Mouse (Mus musculus) activated CD4-positive, CD25-positive, alpha-beta regulatory T cell, adult 4 months (primary cell): ENCODE measurements around the gene Slc38a10. TPM values are rescaled to one million over a fixed set of nuclear protein-coding genes. Genes with fewer than 3 reads are reported as not detected.
A peak's percentile ranks its signal among the peaks of the same experiment; 100 is the strongest.

Experiments
- ATAC-seq: one replicate; pipeline ENCODE4 v1.8.0; 2017
- polyA plus RNA-seq, 2 experiments: library from polyadenylated mRNA; unstranded; fragments of 100-300 nt; shearing (Covaris generic); gene quantifications; one replicate each; pipeline ENCODE4 v1.2.1; 2017

The Slc38a10 gene
- polyA plus RNA-seq, 2 experiments from 2014 or later, result 30.8 to 54.7 TPM

DNA sequence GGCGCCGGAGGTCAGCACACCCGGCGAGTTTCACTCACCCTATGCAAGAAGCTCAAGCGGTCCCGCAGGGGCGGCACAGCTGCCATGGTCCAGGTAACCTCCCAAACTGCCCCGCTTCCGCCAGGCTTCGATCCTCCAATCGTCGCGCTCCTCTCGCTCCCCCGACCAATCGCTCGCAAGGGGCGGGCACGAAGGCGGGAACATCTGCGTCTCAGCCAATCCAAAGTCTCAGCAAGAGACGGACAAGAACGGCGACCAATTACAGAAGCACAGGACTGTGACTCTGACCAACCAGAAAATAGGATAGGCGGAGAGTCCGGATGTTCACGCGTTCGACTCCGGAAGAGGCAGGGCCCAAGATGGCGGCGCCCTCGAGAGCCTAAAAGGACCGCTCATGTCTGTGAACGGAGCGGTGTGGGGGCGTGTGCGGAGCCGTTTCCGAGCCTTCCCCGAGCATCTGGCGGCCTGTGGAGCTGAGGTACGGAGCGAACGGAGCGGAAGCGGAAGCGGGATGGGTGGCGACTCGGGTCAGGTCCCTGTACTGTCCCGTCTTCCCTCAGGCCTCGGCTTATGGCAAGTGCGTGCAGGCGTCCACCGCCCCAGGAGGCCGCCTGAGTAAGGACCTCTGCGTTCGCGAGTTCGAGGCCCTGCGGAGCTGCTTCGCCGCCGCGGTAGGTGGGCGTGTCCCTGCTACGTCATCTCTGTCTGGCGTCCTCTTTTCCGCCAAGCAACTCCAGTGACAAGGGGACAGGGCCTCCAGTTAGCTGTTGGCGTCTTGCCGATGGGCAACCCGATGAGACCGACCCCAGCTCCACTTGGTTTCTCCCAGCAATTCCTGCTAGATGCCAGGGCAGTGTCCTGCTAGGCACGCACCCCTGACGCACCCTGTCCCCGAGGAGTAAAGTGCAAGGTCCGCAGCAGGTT lies 52.3 kb downstream of the Slc38a10 start, which contains the start of the genes Tepsin and Ndufaf8:
TSS of gene Tepsin (minus strand) at position 144 of the 924 bp plus-strand sequence.
TSS of gene Ndufaf8 (plus strand) at position 341 of the 924 bp plus-strand sequence.
- peak; percentile 98 for ATAC-seq

DNA sequence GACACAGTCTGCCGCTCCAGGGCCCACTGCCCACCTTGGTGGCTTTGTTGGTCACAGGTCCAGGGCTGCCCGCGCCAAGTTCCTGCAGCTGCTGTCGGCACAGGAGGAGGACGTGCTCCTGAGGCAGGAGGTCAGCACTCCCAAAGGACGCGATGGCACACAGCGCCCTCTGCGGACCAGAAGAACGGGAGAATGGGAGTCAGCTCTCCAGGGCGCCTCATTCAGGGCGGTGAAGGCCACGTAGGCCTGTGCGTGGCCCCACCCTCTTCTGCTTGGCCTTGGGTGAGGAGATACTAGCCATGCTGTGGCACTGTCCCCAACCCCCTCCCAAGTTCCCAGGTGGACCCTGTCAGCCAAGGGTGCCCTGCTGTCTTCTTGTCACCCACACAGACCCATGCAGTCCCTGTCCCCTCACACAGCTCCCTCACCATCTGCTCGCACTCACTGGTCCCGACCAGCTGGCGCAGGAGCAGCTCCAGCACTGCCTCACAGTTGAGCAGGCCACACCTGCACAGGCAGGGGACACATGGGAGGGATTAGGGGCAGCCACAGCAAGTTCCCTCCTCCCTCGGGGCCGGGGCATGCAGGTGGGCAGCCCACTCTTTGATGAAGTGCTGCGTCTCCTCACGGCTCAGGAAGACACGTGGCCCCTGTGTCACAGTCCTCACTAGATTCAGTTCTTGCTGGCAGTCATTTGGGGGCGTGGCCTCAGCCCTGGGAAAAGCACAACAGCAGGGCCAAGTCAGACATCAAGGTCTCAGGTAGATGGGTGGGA lies 58.1 kb downstream of the Slc38a10 start:
- ATAC-seq, result no peak

DNA sequence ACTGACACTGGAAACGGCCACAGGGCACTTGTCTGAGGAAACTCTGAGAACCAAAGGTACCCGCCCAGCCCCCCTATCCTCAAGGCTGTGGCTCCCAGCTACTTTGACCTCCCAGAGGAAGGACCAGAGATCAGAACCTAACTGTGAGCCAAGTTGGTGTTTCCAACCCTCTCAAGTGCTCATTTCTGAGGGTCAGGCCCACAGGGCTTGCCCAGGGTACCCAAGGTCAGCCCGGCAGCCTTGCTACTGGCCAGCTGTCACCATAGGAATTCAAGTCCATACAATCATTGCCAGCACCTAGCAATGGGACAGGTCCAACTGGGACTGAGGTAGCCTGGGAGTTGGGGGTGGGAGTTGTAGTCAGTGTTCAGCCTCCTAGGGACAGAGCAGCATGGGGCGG lies 60.5 kb downstream of the Slc38a10 start:
- ATAC-seq, result no peak

DNA sequence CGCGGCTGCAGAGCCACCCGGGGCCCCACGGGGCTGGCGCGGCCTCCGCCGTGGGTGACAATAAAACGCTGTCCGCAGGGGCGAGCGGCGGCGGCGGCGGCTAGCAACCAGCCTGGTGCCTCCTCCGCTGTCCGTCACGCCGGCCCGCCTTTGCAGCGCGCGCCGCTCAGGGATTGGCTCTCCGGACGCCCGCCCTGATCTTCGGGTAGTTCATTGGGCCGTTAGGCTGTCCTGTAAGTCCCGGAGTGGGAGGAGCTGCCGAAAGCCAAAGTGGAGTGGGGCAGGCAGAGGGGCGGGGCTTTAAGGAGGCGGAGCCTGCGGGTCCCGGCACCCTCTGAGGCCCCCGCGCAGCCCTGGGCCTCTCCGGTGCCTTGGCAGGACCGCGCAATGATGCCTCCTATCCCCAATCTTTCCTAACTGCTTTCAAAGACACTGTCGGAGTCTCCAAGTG lies 64.4 kb downstream of the Slc38a10 start, which contains the start of gene Cep131:
TSS of gene Cep131 (minus strand) at position 126 of the 451 bp plus-strand sequence.
- peak; percentile 100 for ATAC-seq

DNA sequence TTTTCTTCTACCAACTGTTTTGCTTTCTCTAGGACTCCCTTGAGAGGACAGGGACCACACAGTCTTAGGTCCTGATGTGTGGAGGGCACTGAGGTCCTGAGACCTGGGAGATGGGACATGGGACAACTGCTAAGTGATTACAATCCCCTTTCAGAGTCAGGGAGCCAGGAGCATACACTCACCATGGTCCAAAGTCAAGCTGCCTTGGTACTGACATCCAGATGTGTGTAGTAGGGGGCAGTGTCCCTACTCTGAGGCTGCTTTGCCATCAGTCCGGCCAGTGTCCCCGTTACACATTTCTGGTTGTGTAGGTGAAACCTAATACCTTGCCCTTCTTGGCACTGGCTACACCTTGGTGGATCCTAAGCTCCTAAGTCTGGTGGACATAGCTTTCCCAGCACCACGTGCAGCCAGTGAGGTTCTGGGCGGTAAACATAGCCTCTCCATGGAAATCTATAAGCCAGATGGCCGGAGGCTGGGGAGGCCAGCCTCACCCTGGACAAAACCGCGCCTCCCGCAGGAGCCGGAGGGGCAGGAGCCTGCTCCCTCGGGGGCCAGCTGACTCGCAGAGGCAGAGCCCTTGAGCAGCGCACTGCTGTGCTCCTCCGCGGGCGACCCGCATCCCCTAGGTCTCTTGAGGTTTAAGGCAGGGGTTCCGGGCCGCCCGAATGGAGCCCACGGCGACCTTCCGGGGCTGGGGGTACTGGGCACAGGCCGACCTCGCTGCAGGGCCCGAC lies 65.1 kb downstream of the Slc38a10 start:
- no peak for ATAC-seq

DNA sequence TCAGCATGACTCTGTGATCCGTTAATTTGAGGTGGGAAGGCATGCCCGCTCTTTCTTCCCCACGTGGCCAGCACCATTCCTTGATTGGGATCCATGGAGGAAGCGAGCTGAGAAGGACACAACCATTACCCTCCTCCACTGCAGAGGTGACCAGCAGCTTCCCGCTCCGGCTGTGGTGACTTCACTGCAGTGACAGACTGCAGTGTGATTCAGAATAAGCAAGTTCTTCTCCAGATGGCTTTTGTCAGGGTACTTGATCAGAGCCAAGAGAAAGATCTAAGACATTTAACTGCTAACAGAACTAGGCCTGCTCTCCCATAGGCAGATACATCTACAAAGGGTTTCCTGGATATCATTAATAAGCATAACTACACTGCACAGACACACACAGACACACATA lies 70.9 kb downstream of the Slc38a10 start:
- no peak for ATAC-seq

DNA sequence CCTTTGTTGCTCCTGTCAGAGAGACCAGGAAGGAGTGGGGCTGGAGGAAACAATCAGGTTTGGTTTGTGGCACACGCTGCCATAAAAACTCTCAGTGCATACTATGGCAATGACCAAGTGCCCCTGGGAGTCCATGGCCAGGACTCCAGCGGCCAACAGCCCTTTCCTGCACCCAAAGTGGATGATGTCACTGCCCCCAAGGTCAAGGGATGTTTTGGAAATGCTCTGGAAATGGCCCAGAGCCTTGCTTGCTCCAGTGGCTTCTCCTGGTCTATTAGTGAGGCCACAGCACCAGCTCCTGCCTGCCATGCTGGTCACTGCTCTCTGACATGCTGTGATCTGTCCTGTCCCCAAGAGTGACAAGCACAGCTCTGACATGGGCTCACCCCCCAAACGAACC lies 75.0 kb downstream of the Slc38a10 start:
- no peak for ATAC-seq

DNA sequence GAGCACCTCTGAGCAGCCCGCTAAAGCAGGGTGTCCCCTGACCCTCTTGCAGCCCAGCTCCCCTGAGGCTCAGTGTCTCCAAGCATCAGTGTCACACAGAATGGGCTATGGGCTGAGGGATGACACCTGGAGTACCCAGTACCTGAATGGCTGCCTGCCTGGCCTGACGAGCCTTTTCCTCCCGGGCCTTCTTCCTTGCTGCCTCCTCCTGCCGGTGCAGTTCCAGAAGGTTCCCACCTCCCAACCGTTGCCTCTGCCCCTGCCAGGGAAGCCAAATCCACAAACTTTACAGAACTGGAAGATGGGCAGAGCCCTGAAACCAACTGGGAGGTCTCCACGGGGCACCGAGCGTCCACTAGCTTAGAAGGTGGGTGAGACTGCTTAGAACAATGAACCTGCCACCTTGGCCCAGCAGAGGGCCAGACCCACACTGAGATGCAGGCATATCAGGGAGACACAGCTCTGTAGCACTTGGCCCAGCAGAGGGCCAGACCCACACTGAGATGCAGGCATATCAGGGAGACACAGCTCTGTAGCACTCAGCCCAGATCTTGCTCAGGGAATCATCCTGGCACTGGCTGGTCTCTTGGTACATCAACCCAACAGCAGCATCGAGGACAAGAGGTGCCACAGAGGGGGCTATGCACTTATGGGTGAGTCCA lies 78.0 kb downstream of the Slc38a10 start:
- no peak for ATAC-seq

DNA sequence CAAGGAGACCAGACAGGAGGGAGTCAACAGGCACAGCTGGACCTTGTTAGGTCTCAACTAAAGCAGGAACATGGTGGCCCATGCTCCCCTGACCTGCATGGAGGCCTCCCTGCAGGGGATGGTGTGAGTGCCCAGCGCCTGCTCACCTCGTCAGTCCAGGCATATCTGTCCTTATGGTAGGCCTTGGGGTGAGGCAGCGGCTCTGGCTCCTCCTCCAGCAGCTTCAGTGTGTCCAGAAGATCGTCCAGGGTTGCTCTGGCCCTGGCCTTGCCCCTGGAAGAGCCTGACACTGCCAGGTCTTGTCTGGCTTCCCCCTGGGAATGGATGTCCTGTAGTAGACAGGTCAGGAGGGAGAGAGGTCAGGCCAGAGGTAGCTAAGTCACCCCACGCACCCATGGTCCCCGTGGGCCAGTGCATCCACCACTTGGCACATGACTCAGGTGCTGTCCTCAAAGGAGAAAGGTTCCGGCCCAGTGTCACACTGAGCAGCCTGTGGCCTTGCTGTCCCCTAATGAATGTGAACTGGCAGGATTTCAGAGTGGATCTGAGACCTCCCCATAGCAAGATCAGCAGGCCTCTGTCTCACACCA lies 79.3 kb downstream of the Slc38a10 start:
- ATAC-seq, result no peak

DNA sequence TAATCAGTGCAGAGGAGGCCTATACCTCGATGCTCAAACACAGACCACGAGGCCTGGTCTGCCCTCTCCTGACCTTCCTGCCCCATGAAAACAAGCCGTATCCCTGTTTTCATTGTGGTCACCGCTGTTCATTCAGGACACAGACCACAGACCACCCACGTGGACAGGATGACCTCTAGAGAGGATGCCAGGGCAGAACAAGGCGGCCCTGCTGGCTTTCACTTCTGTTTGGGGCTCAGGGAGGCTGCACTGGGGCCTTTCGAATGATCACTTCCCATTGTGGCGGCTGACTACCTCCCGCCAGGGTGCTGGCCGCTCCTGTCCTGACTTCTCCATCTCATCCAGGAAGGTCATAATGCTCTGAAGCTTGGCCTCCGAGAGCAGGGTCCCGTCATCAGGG lies 80.1 kb downstream of the Slc38a10 start:
- ATAC-seq, result no peak

DNA sequence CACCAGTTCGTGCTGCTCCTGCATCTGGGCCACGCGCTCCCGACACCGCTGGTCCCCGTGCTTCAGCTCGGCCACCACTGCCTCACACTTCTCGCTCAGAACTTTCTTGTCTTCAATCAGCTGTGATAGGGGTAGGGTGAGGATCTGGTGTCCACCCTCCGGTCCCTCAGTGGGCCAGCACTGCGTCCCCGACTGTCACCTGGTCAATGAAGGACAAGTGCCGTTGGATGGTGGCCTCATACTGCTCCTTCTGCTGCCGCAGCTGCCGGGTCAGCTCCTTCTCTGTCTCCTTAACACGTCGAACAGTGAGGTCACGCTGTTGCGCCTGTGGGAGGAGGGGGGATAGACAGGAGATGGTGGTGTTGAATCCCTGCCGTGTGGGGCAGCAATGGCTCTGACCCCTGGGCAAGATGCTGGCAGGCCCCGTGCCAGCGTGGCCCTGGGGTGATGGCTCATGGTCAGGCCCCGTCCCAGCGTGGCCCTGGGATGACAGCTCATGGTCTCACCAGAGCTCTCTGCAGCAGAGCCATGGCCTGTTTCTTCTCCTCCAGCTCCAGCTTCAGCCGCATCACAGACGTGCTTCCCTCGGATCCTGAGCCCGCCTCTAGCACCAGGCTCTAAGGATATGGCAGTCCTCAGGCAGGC lies 80.7 kb downstream of the Slc38a10 start:
- ATAC-seq, result no peak

DNA sequence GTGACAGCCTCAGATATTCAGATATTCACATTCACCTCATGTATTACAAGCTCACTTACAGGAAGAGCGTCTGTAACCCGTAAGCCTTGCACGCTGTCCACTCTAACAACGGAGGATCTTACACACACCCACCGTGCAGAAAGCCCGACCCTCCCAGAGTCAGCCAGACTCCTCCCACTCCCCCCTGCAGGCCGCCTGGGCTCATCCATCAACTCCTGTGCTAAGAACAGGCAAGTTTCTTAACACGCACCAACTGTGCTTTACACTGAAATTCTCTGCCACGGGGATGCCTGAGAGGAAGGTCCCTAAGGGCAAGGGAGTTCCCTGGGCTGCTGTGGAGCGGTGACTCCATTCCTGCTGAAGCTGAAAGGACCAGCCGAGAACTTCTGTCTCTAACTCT lies 81.9 kb downstream of the Slc38a10 start:
- ATAC-seq, result no peak

DNA sequence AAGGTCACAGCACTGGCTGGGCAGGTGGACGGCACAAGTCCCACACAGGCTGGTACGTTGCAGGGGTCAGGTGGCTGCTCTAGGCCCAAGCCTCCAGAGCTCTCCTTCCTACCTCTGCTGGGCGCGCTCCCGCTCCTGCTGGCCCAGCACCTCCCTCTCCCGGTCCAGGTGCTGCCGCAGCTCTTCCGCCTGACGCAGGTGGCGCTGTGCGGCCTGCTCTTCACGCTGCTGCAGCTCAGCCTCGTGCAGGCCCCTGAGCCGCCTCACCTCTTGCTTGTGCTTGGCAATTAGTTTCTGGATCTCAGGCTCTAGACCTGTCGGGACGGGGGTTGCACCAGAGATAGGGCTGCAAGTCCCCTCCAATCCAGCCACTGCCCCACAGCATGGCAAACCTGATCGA lies 83.3 kb downstream of the Slc38a10 start:
- ATAC-seq, result no peak

DNA sequence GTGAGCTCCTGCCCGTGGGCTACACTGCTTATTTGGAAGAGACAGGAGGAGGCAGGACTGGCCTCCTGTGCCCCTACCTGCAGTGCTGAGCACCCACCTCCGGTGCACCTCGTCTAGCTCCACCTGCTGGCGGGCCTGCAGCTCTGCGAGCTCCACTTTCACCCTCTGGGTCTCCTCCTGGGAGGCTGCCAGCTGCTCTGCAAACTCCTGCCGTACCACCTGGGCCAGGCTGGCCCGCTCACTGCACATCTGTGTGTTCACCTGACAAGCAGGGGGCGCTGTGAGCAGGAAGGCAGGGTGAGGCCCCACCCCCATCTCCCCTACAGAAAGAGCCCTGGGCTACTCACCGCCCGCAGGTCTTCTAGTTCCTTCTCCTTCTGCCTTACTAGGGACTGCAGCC lies 85.9 kb downstream of the Slc38a10 start:
- ATAC-seq, result no peak

DNA sequence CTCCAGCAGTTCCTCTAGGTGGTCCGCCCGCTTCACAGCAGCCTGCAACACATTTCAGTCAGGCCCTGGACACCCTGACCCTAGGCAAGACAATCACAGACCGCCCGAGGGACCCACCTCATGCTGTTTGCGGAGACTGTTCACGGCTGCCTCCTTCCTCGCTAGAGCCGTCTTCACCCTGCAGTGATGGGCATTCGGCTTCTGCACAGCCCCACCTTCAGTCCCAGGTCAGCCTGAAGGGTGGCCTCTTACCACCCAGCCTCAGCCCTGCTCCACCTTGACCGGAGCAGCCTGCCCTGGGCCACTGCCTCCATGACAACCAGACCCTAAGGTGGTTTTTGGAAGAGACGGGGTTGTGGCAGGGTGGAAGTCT lies 86.5 kb downstream of the Slc38a10 start:
- ATAC-seq, result no peak

DNA sequence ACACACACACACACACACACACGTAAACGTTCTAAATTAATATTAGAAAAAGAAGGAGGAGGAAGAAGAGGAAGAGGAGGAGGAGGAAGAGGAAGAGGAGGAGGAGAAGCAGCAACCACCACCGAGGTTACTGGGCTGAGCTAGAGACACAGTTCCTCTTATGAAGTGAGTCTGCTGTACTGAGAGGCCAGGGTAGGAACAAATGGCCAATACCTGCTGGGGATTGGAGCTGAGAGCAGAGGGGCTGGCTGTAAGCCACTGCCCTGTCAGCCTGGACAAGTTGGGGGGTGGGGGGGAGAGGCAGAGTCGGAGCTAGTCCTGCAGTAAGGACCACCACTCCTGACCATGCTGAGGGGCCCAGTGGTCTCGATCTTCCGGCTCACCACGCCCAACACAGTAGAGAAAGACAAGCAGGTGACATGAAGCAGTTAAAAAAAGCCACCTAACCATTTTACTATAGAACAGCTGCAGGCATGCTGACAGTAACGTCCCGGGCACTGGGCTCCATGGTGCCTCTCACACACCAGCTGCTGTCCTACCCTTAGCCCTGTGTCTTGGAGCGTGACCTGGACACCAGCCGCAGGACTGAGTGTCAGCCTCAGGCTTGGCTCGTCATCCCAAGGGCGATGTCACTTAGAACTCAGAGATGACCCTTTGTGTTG lies 87.0 kb downstream of the Slc38a10 start:
- ATAC-seq, result no peak

DNA sequence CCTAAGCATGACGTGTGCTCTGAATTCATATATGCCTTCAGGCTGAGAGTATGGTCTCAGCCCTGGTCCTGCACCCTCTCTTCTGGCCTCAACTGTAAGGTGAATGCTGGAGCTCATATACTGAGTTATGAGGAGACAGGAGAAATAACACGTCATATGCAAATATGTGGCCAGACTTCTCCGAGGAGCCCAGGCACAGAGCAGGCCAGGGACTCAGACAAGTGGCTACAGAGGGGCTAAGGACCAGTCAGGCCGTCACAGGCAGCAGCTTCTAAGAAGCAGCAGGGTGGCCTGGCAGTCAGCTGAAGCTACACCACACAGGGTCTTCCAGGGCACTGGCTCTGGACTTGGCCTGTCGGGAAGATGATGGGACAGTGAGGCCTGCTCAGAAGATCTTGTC lies 87.8 kb downstream of the Slc38a10 start:
- ATAC-seq, result no peak

DNA sequence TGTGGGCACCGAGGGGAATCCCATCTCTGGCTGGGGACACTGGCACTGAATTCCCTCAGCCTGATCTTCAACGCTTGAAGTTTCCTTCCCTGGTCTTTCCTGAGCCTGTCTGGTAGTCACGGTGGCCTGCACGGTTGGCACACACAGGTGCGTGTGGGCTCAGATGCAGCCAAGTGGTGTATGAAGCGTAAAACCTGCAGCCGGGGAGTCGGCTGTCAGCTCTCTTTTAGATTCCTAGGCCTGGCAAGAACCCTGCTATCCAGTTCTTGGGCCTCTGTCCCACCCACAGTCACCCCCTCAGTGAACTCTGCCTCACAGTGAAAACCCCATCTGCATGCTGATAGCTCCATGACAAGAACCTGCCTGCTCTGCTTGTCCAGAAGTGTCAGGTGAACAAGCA lies 90.5 kb downstream of the Slc38a10 start:
- no peak for ATAC-seq

DNA sequence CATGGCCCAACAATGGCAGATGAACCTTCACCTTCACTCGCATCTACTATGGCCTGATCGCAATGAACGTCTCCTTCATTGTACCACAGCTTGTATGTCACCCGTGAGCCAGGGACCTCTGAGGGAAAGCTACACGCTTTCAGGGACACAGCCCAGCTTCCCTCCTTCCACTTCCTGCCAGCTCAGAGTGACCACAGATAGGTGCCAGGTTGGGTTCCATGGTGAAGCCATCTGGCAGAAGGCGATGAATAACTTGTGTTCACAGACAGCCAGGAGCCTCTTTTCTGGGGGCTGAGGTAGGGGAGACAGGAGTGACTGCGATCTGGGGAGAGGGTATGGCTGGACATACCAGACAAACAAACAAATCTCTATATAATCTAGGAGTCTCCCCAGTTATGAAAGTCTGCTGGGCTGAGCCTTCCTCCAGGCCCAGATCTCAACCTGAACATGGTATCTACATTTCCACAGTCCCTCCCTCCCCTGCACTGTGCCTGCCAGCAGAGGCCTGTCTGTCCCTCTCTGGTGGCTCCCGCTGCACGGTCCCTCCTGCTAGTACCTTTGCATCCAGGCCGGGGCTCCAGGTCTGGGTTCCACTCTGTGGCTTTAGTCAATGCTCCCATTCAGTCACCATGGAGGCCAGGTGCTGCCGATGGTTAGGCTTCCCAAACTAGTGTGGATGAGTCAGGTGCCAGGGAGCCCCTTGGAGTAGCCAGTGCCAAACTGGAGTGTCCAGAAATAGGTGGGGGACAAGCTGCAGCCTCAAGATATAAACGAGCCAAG lies 95.0 kb downstream of the Slc38a10 start:
- no peak for ATAC-seq
